Mouse (Mus musculus): Measurements from ENCODE around the gene Radil. TPM values are rescaled to one million over a fixed set of nuclear protein-coding genes. Genes with fewer than 3 reads are reported as not detected.

Radil gene
- polyA plus RNA-seq, 1 experiment from 2014 or later = 1.1 TPM

DNA sequence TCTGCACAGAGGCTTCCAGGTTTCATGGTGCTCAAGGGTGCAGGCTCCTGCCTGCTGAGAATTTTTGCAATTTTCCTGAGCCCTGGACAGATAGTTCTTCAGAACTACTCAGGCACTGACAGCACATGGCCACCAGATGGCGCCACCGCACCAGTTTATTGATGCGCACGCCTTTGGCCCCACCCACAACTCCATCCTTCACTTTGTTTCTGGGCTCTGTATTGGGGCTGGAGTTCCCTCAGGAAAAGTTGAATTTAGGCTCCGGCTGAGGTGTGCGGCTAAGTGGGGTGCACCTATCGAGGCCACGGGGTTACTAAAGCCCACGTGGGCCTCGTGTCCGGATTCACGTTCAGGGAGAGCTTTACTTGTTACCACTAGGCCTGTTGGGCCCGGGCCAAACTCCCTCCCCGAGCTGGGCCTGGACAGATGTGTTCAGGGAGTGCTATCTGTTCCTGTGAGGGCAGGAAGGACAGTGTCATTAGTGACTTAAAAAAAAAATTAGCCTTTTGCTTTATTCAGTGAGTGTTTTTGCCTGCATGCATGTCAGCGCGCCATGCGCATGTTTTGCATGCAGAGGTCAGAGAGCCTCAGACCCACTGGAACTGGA, 72.0 kb downstream of the Radil start:
- H3K4me1 ChIP-seq (replicated peaks; ENCODE audit: control insufficient read depth, insufficient read depth, low read length) = peaks cover 2% of the 10 kb centered on the region; the same call in 1 of the 2 replicates
- no peaks in the 10 kb centered on the region for H3K27me3 ChIP-seq (replicated peaks; ENCODE audit: control insufficient read depth, insufficient read depth, low read length)
- no peak overlapping the region for H3K27ac ChIP-seq (ENCODE audit: low read depth, low read length)
- H3K9me3 ChIP-seq (ENCODE audit: control insufficient read depth, low read length) = no peaks in the 10 kb centered on the region
- H3K4me2 ChIP-seq = peak overlapping the region; percentile 12; the same call in 1 of the 2 replicates
- H3K4me3 ChIP-seq (ENCODE audit: low read depth, low read length) = no peak overlapping the region
- no peak overlapping the region for H3K9ac ChIP-seq (ENCODE audit: low read depth, low read length)
- WGBS = 36% methylated on average over 17 of the region's 17 CpGs
- H3K36me3 ChIP-seq (ENCODE audit: control insufficient read depth, insufficient read depth, low read length) = peaks cover 5% of the 10 kb centered on the region; the same call in 1 of the 2 replicates
- DNase-seq (ENCODE audit: low spot score) (peak; percentile 73), ATAC-seq (replicated peaks; ENCODE audit: low FRiP score) (peak; percentile 49)

DNA sequence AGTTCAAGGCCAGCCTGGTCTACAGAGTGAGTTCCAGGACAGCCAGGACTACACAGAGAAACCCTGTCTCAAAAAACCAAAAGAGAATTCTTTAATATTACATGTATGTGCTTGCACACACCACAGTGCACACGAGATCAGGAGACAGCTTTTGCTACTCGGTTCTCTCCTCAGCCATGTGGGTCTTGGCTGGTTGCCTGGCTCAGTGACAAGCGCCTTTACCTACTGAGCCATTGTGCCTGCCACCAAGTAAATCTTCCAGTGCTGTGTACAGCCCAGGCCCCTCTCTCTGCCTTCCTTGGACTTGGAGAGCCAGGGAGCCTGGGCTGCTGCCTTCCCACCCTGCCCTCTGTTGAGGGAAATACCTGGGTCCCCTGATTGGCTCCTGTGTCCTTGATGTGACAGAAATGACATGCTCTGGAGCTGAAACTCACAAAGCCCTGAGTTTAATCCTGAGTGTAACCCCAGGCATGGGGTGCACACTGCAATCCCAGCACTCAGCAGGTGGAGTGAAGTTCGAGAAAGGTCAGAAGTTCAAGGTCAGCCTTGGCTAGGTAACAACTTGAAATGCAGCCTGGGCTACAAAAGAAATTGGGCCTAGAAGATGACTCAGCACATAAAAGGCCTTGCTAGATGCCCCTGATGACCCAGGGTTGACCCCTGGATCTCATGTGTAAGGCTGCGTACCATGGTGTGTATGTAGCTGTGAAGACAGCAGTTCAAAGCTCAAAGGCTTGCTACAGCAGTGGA, 72.9 kb downstream of the Radil start:
- ATAC-seq (replicated peaks; ENCODE audit: low FRiP score) (no peak), DNase-seq (ENCODE audit: low spot score) (no peak)
- Histone ChIP-seq H3K4me3 (ENCODE audit: low read depth, low read length) (no peak overlapping the region), H3K9me3 (ENCODE audit: control insufficient read depth, low read length) (no peaks in the 10 kb centered on the region), H3K27me3 (replicated peaks; ENCODE audit: control insufficient read depth, insufficient read depth, low read length) (no peaks in the 10 kb centered on the region), H3K4me1 (replicated peaks; ENCODE audit: control insufficient read depth, insufficient read depth, low read length) (peaks cover 2% of the 10 kb centered on the region; the same call in 1 of the 2 replicates), H3K9ac (ENCODE audit: low read depth, low read length) (no peak overlapping the region), H3K36me3 (ENCODE audit: control insufficient read depth, insufficient read depth, low read length) (peaks cover 5% of the 10 kb centered on the region; the same call in 1 of the 2 replicates), H3K27ac (ENCODE audit: low read depth, low read length) (no peak overlapping the region), H3K4me2 (no peak overlapping the region)
- 91% methylated on average over 5 of the region's 5 CpGs for WGBS

DNA sequence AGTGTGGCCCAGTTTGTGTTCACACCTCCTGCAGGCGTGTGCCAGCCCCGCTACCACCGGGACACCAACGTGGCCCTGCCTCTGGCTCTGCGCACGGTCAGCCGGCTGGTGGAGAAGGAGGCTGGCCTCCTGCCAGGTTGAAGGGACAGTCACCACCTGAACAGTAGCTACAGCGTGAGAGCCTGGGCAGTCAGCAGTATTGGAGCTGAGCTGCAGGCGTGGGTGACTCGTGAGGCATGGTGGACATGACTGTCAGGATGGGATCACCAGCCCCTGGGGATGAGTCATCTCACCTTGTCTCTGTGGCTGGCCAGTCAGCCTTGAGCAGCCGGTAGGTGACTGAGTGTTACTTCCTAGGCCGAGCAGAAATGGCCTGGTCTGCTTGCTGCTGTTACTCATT, 73.6 kb downstream of the Radil start:
- Histone ChIP-seq H3K4me3 (ENCODE audit: low read depth, low read length) (no peak overlapping the region), H3K27me3 (replicated peaks; ENCODE audit: control insufficient read depth, insufficient read depth, low read length) (no peaks in the 10 kb centered on the region), H3K9ac (ENCODE audit: low read depth, low read length) (no peak overlapping the region), H3K27ac (ENCODE audit: low read depth, low read length) (no peak overlapping the region), H3K36me3 (ENCODE audit: control insufficient read depth, insufficient read depth, low read length) (peaks cover 8% of the 10 kb centered on the region; the same call in 1 of the 2 replicates), H3K9me3 (ENCODE audit: control insufficient read depth, low read length) (no peaks in the 10 kb centered on the region), H3K4me2 (no peak overlapping the region), H3K4me1 (replicated peaks; ENCODE audit: control insufficient read depth, insufficient read depth, low read length) (peaks cover 2% of the 10 kb centered on the region; the same call in 1 of the 2 replicates)
- 89% methylated on average over 12 of the region's 12 CpGs for WGBS
- ATAC-seq (replicated peaks; ENCODE audit: low FRiP score) (no peak), DNase-seq (ENCODE audit: low spot score) (no peak)

DNA sequence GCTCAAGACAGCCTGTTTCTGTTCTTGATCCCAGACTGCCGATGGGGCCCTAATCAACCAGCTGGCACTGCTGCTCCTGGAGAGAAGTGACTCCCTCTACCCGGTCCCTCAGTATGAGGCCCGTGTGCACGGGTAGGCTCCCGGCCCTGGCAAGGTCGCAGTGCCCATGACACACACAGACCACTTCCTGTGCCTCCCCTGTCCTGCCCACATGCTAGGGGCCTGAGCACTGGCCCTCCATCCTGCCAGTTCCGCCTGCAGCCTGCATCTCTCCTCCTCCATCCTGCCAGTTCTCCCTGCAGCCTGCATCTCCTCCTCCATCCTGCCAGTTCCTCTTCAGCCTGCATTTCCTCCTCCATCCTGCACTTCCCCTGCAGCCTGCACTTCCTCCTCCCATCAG, 75.2 kb downstream of the Radil start:
- H3K9me3 ChIP-seq (ENCODE audit: control insufficient read depth, low read length) = no peaks in the 10 kb centered on the region
- H3K4me2 ChIP-seq = no peak overlapping the region
- peaks cover 10% of the 10 kb centered on the region; the same call in 1 of the 2 replicates for H3K36me3 ChIP-seq (ENCODE audit: control insufficient read depth, insufficient read depth, low read length)
- ATAC-seq (replicated peaks; ENCODE audit: low FRiP score) (no peak), DNase-seq (ENCODE audit: low spot score) (no peak)
- no peak overlapping the region for H3K9ac ChIP-seq (ENCODE audit: low read depth, low read length)
- no peaks in the 10 kb centered on the region for H3K27me3 ChIP-seq (replicated peaks; ENCODE audit: control insufficient read depth, insufficient read depth, low read length)
- 72% methylated on average over 7 of the region's 7 CpGs for WGBS
- H3K4me1 ChIP-seq (replicated peaks; ENCODE audit: control insufficient read depth, insufficient read depth, low read length) = peaks cover 2% of the 10 kb centered on the region; the same call in 1 of the 2 replicates
- no peak overlapping the region for H3K27ac ChIP-seq (ENCODE audit: low read depth, low read length)
- no peak overlapping the region for H3K4me3 ChIP-seq (ENCODE audit: low read depth, low read length)

DNA sequence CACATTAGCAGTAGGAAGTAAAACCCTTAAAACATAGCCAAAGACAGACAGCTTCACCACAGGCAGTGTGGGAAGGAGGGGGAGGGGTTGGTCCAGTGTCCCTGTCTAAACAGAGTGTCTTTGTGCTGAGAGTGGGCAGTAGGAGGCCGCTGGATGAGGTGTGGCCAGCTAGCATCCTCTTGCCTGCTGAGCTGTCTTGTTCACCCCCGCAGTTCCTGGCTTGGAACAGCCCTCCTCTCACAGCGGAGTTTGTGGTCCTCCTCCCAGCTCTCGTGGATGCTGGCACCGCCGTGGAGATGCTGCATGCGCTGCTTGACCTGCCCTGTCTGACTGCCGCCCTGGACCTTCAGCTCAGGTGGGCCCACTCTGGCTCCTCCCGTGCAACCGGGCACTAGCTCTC, 77.2 kb downstream of the Radil start:
- 86% methylated on average over 10 of the region's 10 CpGs for WGBS
- no peak overlapping the region for H3K9ac ChIP-seq (ENCODE audit: low read depth, low read length)

DNA sequence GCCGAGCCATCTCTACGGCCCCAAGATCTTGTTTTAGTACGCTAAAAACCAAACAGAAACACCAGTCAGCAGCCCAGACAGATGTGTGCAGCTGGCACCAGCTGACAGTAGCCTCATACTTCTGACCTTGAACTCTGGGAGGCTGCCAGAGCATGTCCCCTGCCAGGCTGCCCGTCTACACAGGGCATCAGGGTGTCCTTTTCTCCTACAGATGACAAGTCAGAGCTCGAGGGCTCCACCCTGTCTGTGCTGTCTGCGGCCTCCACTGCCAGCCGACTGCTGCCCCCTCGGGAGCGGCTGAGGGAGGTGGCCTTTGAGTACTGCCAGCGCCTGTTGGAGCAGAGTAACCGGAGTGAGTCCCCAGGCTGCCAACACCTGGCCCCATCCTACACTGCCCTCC, 81.1 kb downstream of the Radil start:
- ATAC-seq (replicated peaks; ENCODE audit: low FRiP score) (no peak), DNase-seq (ENCODE audit: low spot score) (no peak)
- Histone ChIP-seq H3K4me2 (no peak overlapping the region), H3K4me3 (ENCODE audit: low read depth, low read length) (no peak overlapping the region), H3K27ac (ENCODE audit: low read depth, low read length) (no peak overlapping the region), H3K4me1 (replicated peaks; ENCODE audit: control insufficient read depth, insufficient read depth, low read length) (peaks cover 2% of the 10 kb centered on the region), H3K27me3 (replicated peaks; ENCODE audit: control insufficient read depth, insufficient read depth, low read length) (no peaks in the 10 kb centered on the region), H3K9ac (ENCODE audit: low read depth, low read length) (no peak overlapping the region), H3K9me3 (ENCODE audit: control insufficient read depth, low read length) (no peaks in the 10 kb centered on the region), H3K36me3 (ENCODE audit: control insufficient read depth, insufficient read depth, low read length) (peaks cover 13% of the 10 kb centered on the region; the same call in 1 of the 2 replicates)
- WGBS = 86% methylated on average over 11 of the region's 11 CpGs

More for the DNA sequence above, 77.2 kb downstream of the Radil start:
- peaks cover 16% of the 10 kb centered on the region; the same call in 1 of the 2 replicates for H3K36me3 ChIP-seq (ENCODE audit: control insufficient read depth, insufficient read depth, low read length)
- no peaks in the 10 kb centered on the region for H3K27me3 ChIP-seq (replicated peaks; ENCODE audit: control insufficient read depth, insufficient read depth, low read length)
- H3K27ac ChIP-seq (ENCODE audit: low read depth, low read length) = no peak overlapping the region
- no peak overlapping the region for H3K4me2 ChIP-seq
- no peaks in the 10 kb centered on the region for H3K9me3 ChIP-seq (ENCODE audit: control insufficient read depth, low read length)
- 0 out of 2 replicates have a peak, but pooled peaks cover 2% of the 10 kb centered on the region for H3K4me1 ChIP-seq (replicated peaks; ENCODE audit: control insufficient read depth, insufficient read depth, low read length)
- ATAC-seq (replicated peaks; ENCODE audit: low FRiP score) (no peak), DNase-seq (ENCODE audit: low spot score) (no peak)
- no peak overlapping the region for H3K4me3 ChIP-seq (ENCODE audit: low read depth, low read length)

DNA sequence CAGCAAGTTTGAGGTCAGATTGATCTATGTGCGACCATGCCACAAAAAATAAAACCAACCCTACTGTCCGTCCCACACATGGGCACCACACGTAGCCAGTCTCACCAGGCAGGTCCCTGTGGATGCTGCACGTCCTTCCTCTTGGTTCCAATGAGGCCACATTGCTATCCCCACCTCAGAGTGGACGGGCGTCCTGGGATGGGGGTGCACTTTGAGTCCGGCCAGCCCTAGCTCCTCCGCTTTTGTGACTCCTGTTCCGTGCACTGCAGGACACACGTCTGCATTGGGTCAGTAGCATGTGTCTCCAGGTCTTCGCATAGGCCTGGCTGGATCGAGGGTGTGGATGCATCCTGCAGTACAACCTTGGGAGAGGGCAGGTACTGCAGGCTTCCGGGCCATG, 82.5 kb downstream of the Radil start:
- no peak overlapping the region for H3K4me3 ChIP-seq (ENCODE audit: low read depth, low read length)
- DNase-seq (ENCODE audit: low spot score) = no peak
- 93% methylated on average over 13 of the region's 13 CpGs for WGBS
- no peaks in the 10 kb centered on the region for H3K27me3 ChIP-seq (replicated peaks; ENCODE audit: control insufficient read depth, insufficient read depth, low read length)
- H3K4me1 ChIP-seq (replicated peaks; ENCODE audit: control insufficient read depth, insufficient read depth, low read length) = peaks cover 6% of the 10 kb centered on the region
- H3K27ac ChIP-seq (ENCODE audit: low read depth, low read length) = no peak overlapping the region
- no peak overlapping the region for H3K4me2 ChIP-seq
- H3K9me3 ChIP-seq (ENCODE audit: control insufficient read depth, low read length) = no peaks in the 10 kb centered on the region
- H3K9ac ChIP-seq (ENCODE audit: low read depth, low read length) = no peak overlapping the region
- ATAC-seq (replicated peaks; ENCODE audit: low FRiP score) = no peak
- peaks cover 13% of the 10 kb centered on the region; the same call in 1 of the 2 replicates for H3K36me3 ChIP-seq (ENCODE audit: control insufficient read depth, insufficient read depth, low read length)

DNA sequence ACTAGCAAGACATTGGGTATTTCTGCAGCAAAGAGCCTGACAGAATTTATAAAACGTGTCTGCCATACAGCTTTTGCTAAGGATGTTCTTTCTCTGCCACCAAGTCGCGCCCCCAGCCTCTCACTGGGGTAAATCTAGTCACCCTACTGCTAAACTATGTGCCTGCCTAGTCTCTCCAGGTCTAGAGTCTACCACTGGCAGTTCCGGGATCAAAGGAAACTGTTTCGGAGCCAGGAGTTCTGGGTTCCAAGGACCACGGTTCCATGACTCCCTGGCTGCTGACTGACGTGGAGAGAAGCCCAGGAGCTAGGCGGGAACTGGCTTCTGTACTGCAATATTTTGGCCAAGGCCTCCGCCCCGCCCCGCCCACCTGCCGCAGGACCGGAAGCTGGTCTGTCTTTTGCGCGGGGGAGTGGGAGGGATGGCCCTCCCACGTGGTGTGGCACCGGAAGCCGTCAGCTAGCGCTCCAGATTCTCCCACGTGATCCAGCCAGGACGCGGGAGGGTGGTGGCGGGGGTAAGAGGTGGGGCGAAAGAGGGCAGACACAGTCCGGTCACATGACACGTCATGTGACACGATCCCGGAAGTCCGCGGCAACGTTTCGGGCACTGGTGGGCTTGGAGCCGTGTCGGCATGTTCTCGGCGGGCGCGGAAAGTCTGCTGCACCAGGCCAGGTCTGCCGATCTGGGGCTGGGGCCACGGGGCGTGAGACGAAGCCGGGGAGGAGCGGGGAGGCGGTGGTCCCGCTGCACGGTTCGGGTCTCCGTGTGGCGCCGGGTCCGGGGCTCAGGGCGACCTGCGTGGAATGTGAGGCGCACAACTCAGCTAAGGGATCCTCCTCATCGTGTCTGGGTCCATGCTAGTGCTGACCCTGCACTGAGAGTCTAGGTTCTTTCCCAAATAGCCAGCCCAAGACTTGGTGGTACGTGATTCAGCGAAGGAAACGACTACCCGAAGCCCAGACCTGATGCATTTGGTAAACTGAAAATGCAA, 87.1 kb downstream of the Radil start, which contains the start of gene Ap5z1:
Gene Ap5z1 (plus strand): TSS at position 484 of the 994 bp plus-strand sequence.
- DNase-seq (ENCODE audit: low spot score) (peak; percentile 98), ATAC-seq (replicated peaks; ENCODE audit: low FRiP score) (peak; percentile 92)
- H3K27me3 ChIP-seq (replicated peaks; ENCODE audit: control insufficient read depth, insufficient read depth, low read length) = no peaks in the 10 kb centered on the region
- H3K36me3 ChIP-seq (ENCODE audit: control insufficient read depth, insufficient read depth, low read length) = peaks cover 8% of the 10 kb centered on the region; the same call in 1 of the 2 replicates
- H3K27ac ChIP-seq (ENCODE audit: low read depth, low read length) = peak within 1 kb of the TSS; percentile 84
- H3K9ac ChIP-seq (ENCODE audit: low read depth, low read length) = peak within 1 kb of the TSS; percentile 87
- peaks cover 9% of the 10 kb centered on the region for H3K4me1 ChIP-seq (replicated peaks; ENCODE audit: control insufficient read depth, insufficient read depth, low read length)
- H3K4me2 ChIP-seq = peak within 1 kb of the TSS; percentile 83
- peak within 1 kb of the TSS; percentile 84 for H3K4me3 ChIP-seq (ENCODE audit: low read depth, low read length)
- no peaks in the 10 kb centered on the region for H3K9me3 ChIP-seq (ENCODE audit: control insufficient read depth, low read length)
- WGBS = 1% methylated on average over 60 of the region's 60 CpGs
